ENCODE assay signal across 27 mouse cellular contexts in the genomic region with DNA sequence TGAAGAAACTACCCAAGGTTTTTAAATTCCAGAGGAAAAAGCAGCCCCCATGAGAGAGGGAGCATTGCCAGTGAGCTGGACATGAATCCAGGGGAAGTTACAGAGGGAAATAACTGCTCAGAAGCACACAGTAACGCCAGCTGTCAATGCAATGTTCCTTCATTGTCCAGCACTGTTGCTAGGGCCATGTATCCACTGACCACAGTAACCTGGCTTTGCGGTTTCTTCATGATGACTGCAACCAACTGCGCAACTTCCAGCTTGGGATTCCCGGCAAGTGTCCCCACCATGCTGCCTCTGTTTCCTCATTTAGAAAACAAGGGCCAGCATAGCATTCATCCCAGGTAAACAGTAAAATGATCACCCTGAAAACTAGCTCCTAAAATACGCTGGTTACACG. TPM values are rescaled to one million over a fixed set of nuclear protein-coding genes. Genes with fewer than 3 reads are reported as not detected.
DNase-seq lines count a peak whose midpoint lies in the region; ATAC-seq and TF ChIP-seq lines count a peak whose summit lies in the region.
"Had no signal": no experiment of that assay in that cellular context is flagged by ENCODE, and none has a peak within 500 bp of the region (broad histone marks: within the 10 kb centered on the region; RNA-seq: fewer than 3 reads in every experiment).

No protein-coding gene starts in this region.

- H3K4me1 ChIP-seq in bone marrow, adult 2 months (ENCODE audit: control insufficient read depth, insufficient read depth, low read length): no peaks in the 10 kb centered on the region; the same call in none of the 2 replicates

- ATAC-seq in megakaryocyte, adult 5-6 weeks (ENCODE audit: poor library complexity, severe bottlenecking): peak; percentile 81
- ATAC-seq: forebrain, embryonic 15.5 days; hindbrain, embryonic 16.5 days; intestine, embryonic 15.5 days had no signal

- no peak for TF ChIP-seq POLR2A in bone marrow, adult 2 months (IDR thresholded peaks at IDR 0.05; ENCODE audit: borderline replicate concordance, control insufficient read depth, low read depth, low read length)

- WGBS in bone marrow, adult 2 months: 62% methylated on average over 6 of the region's 6 CpGs

- no peak for TF ChIP-seq CTCF in bone marrow, adult 2 months (IDR thresholded peaks at IDR 0.05; ENCODE audit: control insufficient read depth, insufficient read depth, low read length)

- 0 out of 2 replicates have a peak overlapping the region, but pooled peaks have one; percentile 24 for H3K27ac ChIP-seq in bone marrow, adult 2 months (ENCODE audit: control insufficient read depth, insufficient read depth, low read depth, low read length, poor library complexity)
- H3K27ac ChIP-seq: embryonic facial prominence, embryonic 10.5 days; embryonic facial prominence, embryonic 13.5 days; forebrain, embryonic 12.5 days; forebrain, embryonic 15.5 days; heart, adult 2 months; heart, embryonic 10.5 days; heart, embryonic 13.5 days; hindbrain, embryonic 10.5 days; hindbrain, embryonic 13.5 days; intestine, embryonic 15.5 days had no signal

- no peak overlapping the region for H3K4me3 ChIP-seq in bone marrow, adult 2 months (replicated peaks; ENCODE audit: control insufficient read depth, low read depth, low read length)
- H3K4me3 ChIP-seq: embryonic facial prominence, embryonic 10.5 days; embryonic facial prominence, embryonic 13.5 days; erythroblast, embryonic 14.5 days; forebrain, embryonic 12.5 days; forebrain, embryonic 15.5 days; heart, adult 2 months; heart, embryonic 10.5 days; heart, embryonic 13.5 days; hindbrain, embryonic 10.5 days; hindbrain, embryonic 13.5 days; intestine, embryonic 15.5 days had no signal

- peak; percentile 41 for DNase-seq in retina, embryonic 14.5 days (ENCODE audit: low spot score)
- no peak for DNase-seq in retina, postnatal 1 day
- no peak for DNase-seq in MN1 (ENCODE audit: low spot score)
- DNase-seq in testis, postnatal 14 days (ENCODE audit: low spot score): no peak
- no peak for DNase-seq in spleen, postnatal 10 days (ENCODE audit: low spot score in 2 of 2)
- DNase-seq: adrenal gland, adult 2 months; adrenal gland, postnatal 14 days; cerebellum, adult 11-12 months; cerebellum, adult 8-10 months; cerebellum, postnatal 10 days; cerebellum, postnatal 36 days; embryo, embryonic 11 days; gastrocnemius, postnatal 10 days; heart, adult 2 months had no signal

RNA-seq across cellular contexts. Expression of a gene that starts 5.6 kb away (rescaled TPM):
- 10.2 and 10.4 TPM in 2 replicates for polyA plus RNA-seq in bone marrow, adult 2 months (2011; ENCODE audit: insufficient read depth, insufficient read length, low replicate concordance, missing spikeins)
- total RNA-seq in megakaryocyte, adult 5-6 weeks (2015): 30.1 and 31.3 TPM in 2 replicates
- 5.9 and 8.3 TPM in 2 replicates for total RNA-seq in megakaryocyte, adult 5-6 weeks (2017)
